Mouse (Mus musculus) CH12.LX (cell line): ENCODE measurements at regions not wholly inside any gene's neighbourhood (a gene's known extent, or its start where the extent isn't known, plus 50 kb on each side); places are given as distances from the start of the nearest gene placed in this dataset.

Experiments used
- CHD2 ChIP-seq: IDR thresholded peaks from 2 replicates; pipeline ENCODE4 v1.6.1; 2011; ENCODE audit warnings: low read length, improper control_type of control experiment
- CTCF ChIP-seq, 2 experiments: IDR thresholded peaks in 1 of 2; conservative IDR thresholded peaks in 1 of 2; 2 replicates each; pipeline ENCODE4 v1.5.1; 2011 to 2012; ENCODE audit warnings: low read depth in 2 of 2, low read length in 2 of 2, improper control_type of control experiment in 1 of 2, inconsistent platforms in 1 of 2, mild to moderate bottlenecking in 1 of 2, moderate library complexity in 1 of 2
- E2F4 ChIP-seq: IDR thresholded peaks from 2 replicates; pipeline ENCODE4 v1.6.1; 2011; ENCODE audit warnings: low read depth, low read length, improper control_type of control experiment; ENCODE audit not compliant: insufficient replicate concordance
- EP300 ChIP-seq: IDR thresholded peaks from 2 replicates; pipeline ENCODE4 v1.6.1; 2011; ENCODE audit warnings: low read length, improper control_type of control experiment
- IRF4 ChIP-seq: IDR thresholded peaks from 2 replicates; pipeline ENCODE4 v1.6.1; 2014; ENCODE audit warnings: low read depth, mild to moderate bottlenecking, inconsistent platforms, low read length, improper control_type of control experiment
- JUND ChIP-seq: conservative IDR thresholded peaks from 2 replicates; pipeline ENCODE4 v1.6.1; 2011; ENCODE audit warnings: low read depth, low read length, improper control_type of control experiment
- MAZ ChIP-seq: IDR thresholded peaks from 2 replicates; pipeline ENCODE4 v1.6.1; 2012; ENCODE audit warnings: low read depth, mild to moderate bottlenecking, inconsistent platforms, low read length, improper control_type of control experiment, moderate library complexity
- NELFE ChIP-seq: IDR thresholded peaks from 2 replicates; pipeline ENCODE4 v1.6.1; 2011; ENCODE audit warnings: low read depth, low read length, improper control_type of control experiment
- POLR2A ChIP-seq: IDR thresholded peaks from 2 replicates; pipeline ENCODE4 v1.6.1; 2011; ENCODE audit warnings: low read depth, mild to moderate bottlenecking, improper control_type of control experiment, low read length
- POLR2AphosphoS2 ChIP-seq: IDR thresholded peaks from 2 replicates; pipeline ENCODE4 v1.6.1; 2011; ENCODE audit warnings: low read depth, low read length, improper control_type of control experiment
- RAD21 ChIP-seq: IDR thresholded peaks from 2 replicates; pipeline ENCODE4 v1.6.1; 2011; ENCODE audit warnings: low read depth, mild to moderate bottlenecking, low read length, improper control_type of control experiment, moderate library complexity
- UBTF ChIP-seq: IDR thresholded peaks from 2 replicates; pipeline ENCODE4 v1.6.1; 2012; ENCODE audit warnings: low read depth, mild to moderate bottlenecking, inconsistent platforms, low read length, improper control_type of control experiment, moderate library complexity
- USF1 ChIP-seq: IDR thresholded peaks from 2 replicates; pipeline ENCODE4 v1.6.1; 2014; ENCODE audit warnings: low read depth, mild to moderate bottlenecking, inconsistent platforms, low read length, improper control_type of control experiment
- USF2 ChIP-seq: conservative IDR thresholded peaks from 2 replicates; pipeline ENCODE4 v1.6.1; 2011; ENCODE audit warnings: low read depth, low read length, improper control_type of control experiment

GRCm38 (mm10) chr2:113903006-113903545 lies 54.6 kb upstream of the Arhgap11a start:
- TF ChIP-seq CTCF (conservative IDR thresholded peaks at IDR 0.05 in 1 of 2, IDR thresholded peaks at IDR 0.05 in 1 of 2; ENCODE audit: low read depth in 2 of 2, low read length in 2 of 2) = no peak
- TF ChIP-seq USF2 = no peak
- TF ChIP-seq POLR2AphosphoS2 = no peak
- no peak for TF ChIP-seq E2F4
- no peak for TF ChIP-seq USF1
- TF ChIP-seq IRF4 = no peak
- no peak for TF ChIP-seq POLR2A
- no peak for TF ChIP-seq EP300
- TF ChIP-seq RAD21 = no peak
- TF ChIP-seq CHD2 = no peak
- no peak for TF ChIP-seq MAZ
- no peak for TF ChIP-seq NELFE
- no peak for TF ChIP-seq UBTF
- no peak for TF ChIP-seq JUND
